Mouse (Mus musculus) neural tube, embryonic 15.5 days (tissue): ENCODE measurements around the gene Spi1. TPM values are rescaled to one million over a fixed set of nuclear protein-coding genes. Genes with fewer than 3 reads are reported as not detected.
"Not testable (repeated sequence)": the region's sequence is repeated elsewhere in the genome, so short reads cannot be mapped to it uniquely, and the experiment has no call there.

Experiments
- ATAC-seq: fragments of 200-750 bp; cut with Nextera tagmentation; 2 replicates; pipeline ENCODE4 v1.8.0; 2017; ENCODE audit warnings: mild to moderate bottlenecking, moderate TSS enrichment, moderate library complexity; ENCODE audit not compliant: low FRiP score
- H3K27ac ChIP-seq: fragments of 300-500 bp; sonication (generic); replicated peaks from 2 replicates; pipeline ENCODE4 v1.5.1; 2015; ENCODE audit warnings: mild to moderate bottlenecking, inconsistent platforms
- H3K27me3 ChIP-seq: fragments of 300-500 bp; sonication (generic); replicated peaks from 2 replicates; pipeline ENCODE4 v1.6.1; 2015; ENCODE audit warnings: inconsistent platforms
- H3K36me3 ChIP-seq: fragments of 300-500 bp; sonication (generic); 2 replicates; pipeline ENCODE4 v1.6.1; 2015; ENCODE audit warnings: inconsistent platforms
- H3K4me1 ChIP-seq: fragments of 300-500 bp; sonication (generic); 2 replicates; pipeline ENCODE4 v1.6.1; 2015; ENCODE audit warnings: inconsistent platforms
- H3K4me2 ChIP-seq: fragments of 300-500 bp; sonication (generic); 2 replicates; pipeline ENCODE4 v1.6.1; 2015; ENCODE audit warnings: inconsistent platforms, mild to moderate bottlenecking, moderate library complexity
- H3K4me3 ChIP-seq: fragments of 300-500 bp; sonication (generic); replicated peaks from 2 replicates; pipeline ENCODE4 v1.5.1; 2015; ENCODE audit warnings: mild to moderate bottlenecking, inconsistent platforms
- H3K9ac ChIP-seq: fragments of 300-500 bp; sonication (generic); replicated peaks from 2 replicates; pipeline ENCODE4 v1.6.1; 2015; ENCODE audit warnings: mild to moderate bottlenecking, inconsistent platforms
- H3K9me3 ChIP-seq: fragments of 300-500 bp; sonication (generic); replicated peaks from 2 replicates; pipeline ENCODE4 v1.6.1; 2016; ENCODE audit warnings: inconsistent platforms
- WGBS: fragments of 180-500 bp; shearing (Covaris S2); methylation state at CpG from one replicate; pipeline ENCODE4 v1.1.7; 2015; ENCODE audit warnings: mixed read lengths; 5-methylcytosine and 5-hydroxymethylcytosine counted together
- polyA plus RNA-seq: library from polyadenylated mRNA; unstranded; fragments of >200 nt; fragmentation: Nextera tagmentation; extraction: Ambion mirVana; gene quantifications from 2 replicates; pipeline ENCODE4 v1.2.1, GENCODE M21; 2015

Gene Spi1
- polyA plus RNA-seq, 1 experiment from 2014 or later = 3.6 TPM

DNA sequence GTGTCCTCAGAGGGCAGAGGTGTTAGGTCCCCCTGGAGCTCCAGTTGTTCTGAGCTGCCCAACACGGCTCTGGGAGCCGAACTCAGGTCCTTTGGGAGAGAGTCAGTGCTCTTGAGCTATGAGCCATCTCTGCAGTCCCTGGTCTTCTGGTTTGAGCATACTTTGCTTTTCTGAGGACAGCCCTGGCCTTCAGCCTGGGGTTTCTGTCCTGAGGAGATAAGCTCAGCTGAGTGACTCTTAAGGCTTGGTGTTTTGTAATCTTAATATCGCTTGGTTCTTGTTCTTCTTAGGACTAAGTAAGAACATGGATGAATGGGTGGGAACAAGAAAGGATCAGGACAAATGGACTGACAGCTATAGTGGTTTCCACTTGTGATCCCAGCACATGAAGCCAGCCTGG, 26.0 kb downstream of the Spi1 start:
- Histone ChIP-seq H3K4me1 (no peaks in the 10 kb centered on the region), H3K27ac (no peak overlapping the region), H3K4me3 (no peak overlapping the region), H3K9ac (no peak overlapping the region), H3K4me2 (no peak overlapping the region), H3K9me3 (no peaks in the 10 kb centered on the region), H3K36me3 (no peaks in the 10 kb centered on the region), H3K27me3 (no peaks in the 10 kb centered on the region)
- 90% methylated on average over 3 of the region's 3 CpGs for WGBS
- no peak for ATAC-seq

- H3K27ac ChIP-seq = no peak overlapping the region
- no peaks in the 10 kb centered on the region for H3K9me3 ChIP-seq
- no peaks in the 10 kb centered on the region for H3K4me1 ChIP-seq
- no peak overlapping the region for H3K4me3 ChIP-seq
- no peak for ATAC-seq
- no peak overlapping the region for H3K9ac ChIP-seq
- H3K27me3 ChIP-seq = no peaks in the 10 kb centered on the region
- no peak overlapping the region for H3K4me2 ChIP-seq
- no peaks in the 10 kb centered on the region for H3K36me3 ChIP-seq
- 86% methylated on average over 5 of the region's 5 CpGs for WGBS
These were observed 27.1 kb downstream of the Spi1 start for GRCm38 (mm10) chr2:91109241-91109640.

DNA sequence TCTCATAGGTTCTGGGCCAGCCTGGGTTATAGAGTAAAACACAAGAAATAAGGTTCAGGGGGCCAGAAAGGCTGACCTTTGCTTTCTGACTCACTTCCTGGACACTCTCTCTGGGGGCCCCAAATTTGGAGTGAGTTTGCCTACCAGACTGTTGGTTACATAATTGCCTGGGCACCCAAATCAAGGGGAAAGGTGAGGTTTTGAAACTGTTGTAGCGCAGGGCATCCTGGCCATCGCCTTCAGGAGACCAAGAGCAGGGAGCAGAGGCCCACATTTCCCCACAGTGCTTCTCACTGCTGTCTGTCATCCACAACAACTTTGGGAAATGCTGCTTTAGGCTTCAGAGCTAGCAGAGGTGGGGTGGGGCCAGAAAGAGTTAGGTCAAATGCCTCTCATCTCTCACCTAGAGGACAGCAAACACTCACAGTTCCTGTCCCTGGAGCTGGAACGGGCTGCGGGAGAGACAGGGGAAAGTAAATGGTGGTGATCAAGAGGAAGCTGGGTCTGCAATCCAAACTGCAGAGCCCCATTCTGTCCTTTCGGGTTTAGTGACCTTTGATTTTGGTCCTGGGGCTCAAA, 27.7 kb downstream of the Spi1 start:
- Histone ChIP-seq H3K27me3 (peaks cover under 1% of the 10 kb centered on the region; the same call in 1 of the 2 replicates), H3K4me3 (no peak overlapping the region), H3K9me3 (no peaks in the 10 kb centered on the region), H3K9ac (no peak overlapping the region), H3K36me3 (no peaks in the 10 kb centered on the region), H3K4me1 (peaks cover 1% of the 10 kb centered on the region; the same call in 1 of the 2 replicates), H3K4me2 (no peak overlapping the region), H3K27ac (no peak overlapping the region)
- WGBS = 90% methylated on average over 5 of the region's 5 CpGs
- ATAC-seq = no peak

DNA sequence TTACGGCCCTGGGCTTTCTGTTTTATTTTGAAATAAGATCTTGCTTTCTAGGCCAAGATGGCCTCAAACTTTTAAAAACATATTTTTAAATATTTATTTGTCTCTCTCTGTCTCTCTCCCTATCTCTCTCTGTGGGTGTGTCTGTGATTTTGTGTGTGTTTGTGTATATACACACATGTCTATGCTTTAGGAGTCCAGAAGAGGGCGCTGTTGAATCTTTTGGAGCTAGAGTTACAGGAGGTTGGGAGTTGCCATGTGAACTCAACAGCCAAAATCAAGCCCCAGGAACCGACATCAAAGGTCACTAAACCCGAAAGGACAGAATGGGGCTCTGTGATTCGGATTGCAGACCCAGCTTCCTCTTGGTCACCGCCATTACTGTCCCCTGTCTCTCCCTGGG, 28.2 kb downstream of the Spi1 start:
- ATAC-seq = no peak
- 84% methylated on average over 6 of the region's 6 CpGs for WGBS
- Histone ChIP-seq H3K4me2 (no peak overlapping the region), H3K4me1 (peaks cover 3% of the 10 kb centered on the region; the same call in 1 of the 2 replicates), H3K27me3 (peaks cover 5% of the 10 kb centered on the region), H3K9me3 (no peaks in the 10 kb centered on the region), H3K4me3 (no peak overlapping the region), H3K9ac (no peak overlapping the region), H3K36me3 (no peaks in the 10 kb centered on the region), H3K27ac (no peak overlapping the region)

GRCm38 (mm10) chr2:91111832-91112231, 29.6 kb downstream of the Spi1 start:
- not testable (repeated sequence) for H3K36me3 ChIP-seq, H3K9me3 ChIP-seq, H3K4me3 ChIP-seq, H3K27me3 ChIP-seq, H3K4me1 ChIP-seq, H3K4me2 ChIP-seq, H3K27ac ChIP-seq, ATAC-seq, H3K9ac ChIP-seq
- WGBS = 94% methylated on average over 3 of the region's 3 CpGs

DNA sequence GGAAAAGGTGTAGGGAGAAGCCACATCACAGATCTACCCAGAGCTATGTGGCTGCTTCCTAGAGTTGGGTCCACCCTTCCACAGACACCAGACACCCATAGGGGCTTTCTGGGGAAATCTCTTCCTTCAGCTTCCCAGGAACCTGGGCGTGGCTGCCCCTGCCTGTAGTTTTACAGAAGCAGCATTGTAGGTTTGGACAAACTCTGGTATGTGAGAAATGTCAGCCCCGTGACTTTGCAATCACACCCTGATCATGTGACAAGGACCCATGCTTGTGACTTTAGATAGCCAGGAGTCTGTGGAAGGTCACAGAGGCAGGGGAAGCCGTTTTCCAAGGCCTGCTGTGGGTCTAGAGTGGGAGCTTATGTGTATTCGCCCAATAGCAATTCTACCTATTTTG, 30.3 kb downstream of the Spi1 start:
- peaks cover 8% of the 10 kb centered on the region for H3K27me3 ChIP-seq
- H3K27ac ChIP-seq = no peak overlapping the region
- H3K9ac ChIP-seq = no peak overlapping the region
- no peak for ATAC-seq
- H3K4me2 ChIP-seq = no peak overlapping the region
- 69% methylated on average over 4 of the region's 4 CpGs for WGBS
- H3K9me3 ChIP-seq = no peaks in the 10 kb centered on the region
- peaks cover 3% of the 10 kb centered on the region; the same call in 1 of the 2 replicates for H3K4me1 ChIP-seq
- no peaks in the 10 kb centered on the region for H3K36me3 ChIP-seq
- H3K4me3 ChIP-seq = no peak overlapping the region

GRCm38 (mm10) chr2:91113334-91113733, 31.1 kb downstream of the Spi1 start:
- Histone ChIP-seq H3K36me3 (no peaks in the 10 kb centered on the region), H3K27ac (no peak overlapping the region), H3K9me3 (no peaks in the 10 kb centered on the region), H3K9ac (no peak overlapping the region), H3K4me2 (no peak overlapping the region), H3K4me1 (peaks cover 3% of the 10 kb centered on the region; the same call in 1 of the 2 replicates), H3K27me3 (peaks cover 8% of the 10 kb centered on the region), H3K4me3 (no peak overlapping the region)
- ATAC-seq = no peak
- WGBS = 75% methylated on average over 10 of the region's 10 CpGs

DNA sequence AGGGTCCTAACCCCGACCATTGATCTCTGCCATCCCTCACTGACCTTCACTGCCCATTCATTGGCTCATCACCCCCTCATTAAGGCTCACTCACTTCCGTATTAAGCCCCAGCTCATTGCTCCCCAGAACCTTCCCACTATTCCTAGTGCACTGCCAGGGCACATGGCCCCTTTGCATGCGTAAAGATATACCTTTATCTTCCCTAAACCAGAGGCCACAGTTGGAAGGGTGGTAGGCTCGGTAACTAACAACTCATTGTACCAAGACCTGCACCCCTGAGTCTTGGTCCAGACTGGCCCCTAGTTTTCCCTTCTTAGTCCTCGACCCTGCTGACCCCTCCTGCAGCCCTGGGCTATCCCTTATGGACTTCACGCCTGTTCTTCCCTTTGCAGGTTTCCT, 31.7 kb downstream of the Spi1 start:
- Histone ChIP-seq H3K9me3 (no peaks in the 10 kb centered on the region), H3K9ac (no peak overlapping the region), H3K4me3 (no peak overlapping the region), H3K4me2 (no peak overlapping the region), H3K36me3 (no peaks in the 10 kb centered on the region), H3K27me3 (peaks cover 8% of the 10 kb centered on the region), H3K27ac (no peak overlapping the region), H3K4me1 (peaks cover 3% of the 10 kb centered on the region; the same call in 1 of the 2 replicates)
- 72% methylated on average over 6 of the region's 6 CpGs for WGBS
- no peak for ATAC-seq

- peak overlapping the region; percentile 41; the same call in 1 of the 2 replicates for H3K9ac ChIP-seq
- peaks cover 8% of the 10 kb centered on the region for H3K27me3 ChIP-seq
- H3K4me2 ChIP-seq = peak overlapping the region; percentile 70
- no peak overlapping the region for H3K27ac ChIP-seq
- no peaks in the 10 kb centered on the region for H3K9me3 ChIP-seq
- H3K4me3 ChIP-seq = peak overlapping the region; percentile 31
- H3K36me3 ChIP-seq = no peaks in the 10 kb centered on the region
- peaks cover 3% of the 10 kb centered on the region; the same call in 1 of the 2 replicates for H3K4me1 ChIP-seq
- 8% methylated on average over 40 of the region's 42 CpGs for WGBS
- no peak; the same call in 1 of the 2 replicates for ATAC-seq
These were observed 32.8 kb downstream of the Spi1 start for GRCm38 (mm10) chr2:91114781-91115577.

- Histone ChIP-seq H3K27ac (no peak overlapping the region), H3K4me1 (peaks cover 3% of the 10 kb centered on the region; the same call in 1 of the 2 replicates), H3K9ac (peak overlapping the region; percentile 41; the same call in 1 of the 2 replicates), H3K9me3 (no peaks in the 10 kb centered on the region), H3K4me2 (peak overlapping the region; percentile 70), H3K36me3 (no peaks in the 10 kb centered on the region), H3K4me3 (peak overlapping the region; percentile 31), H3K27me3 (peaks cover 8% of the 10 kb centered on the region)
- no peak for ATAC-seq
- WGBS = 31% methylated on average over 12 of the region's 12 CpGs
These were observed 33.4 kb downstream of the Spi1 start for GRCm38 (mm10) chr2:91115578-91115970.

- no peaks in the 10 kb centered on the region for H3K36me3 ChIP-seq
- WGBS = 86% methylated on average over 5 of the region's 5 CpGs
- H3K4me2 ChIP-seq = no peak overlapping the region
- ATAC-seq = no peak
- no peak overlapping the region for H3K4me3 ChIP-seq
- peaks cover 3% of the 10 kb centered on the region; the same call in 1 of the 2 replicates for H3K4me1 ChIP-seq
- H3K9me3 ChIP-seq = no peaks in the 10 kb centered on the region
- H3K27ac ChIP-seq = no peak overlapping the region
- H3K27me3 ChIP-seq = peaks cover 8% of the 10 kb centered on the region
- no peak overlapping the region for H3K9ac ChIP-seq
These were observed 34.7 kb downstream of the Spi1 start for GRCm38 (mm10) chr2:91116842-91117241.
